Mouse (Mus musculus): ENCODE results near the gene Arel1.

- TF ChIP-seq CTCF (IDR thresholded peaks at IDR 0.05; ENCODE audit: low read depth): no peak
- TF ChIP-seq EP300 (IDR thresholded peaks at IDR 0.05; ENCODE audit: low read depth): no peak
These were observed 62.8 kb downstream of the Arel1 start for GRCm38 (mm10) chr12:84907627-84908480.
